Mouse (Mus musculus) cerebellum, adult 2 months (tissue): Measurements from ENCODE around the gene Kdsr. TPM values are rescaled to one million over a fixed set of nuclear protein-coding genes. Genes with fewer than 3 reads are reported as not detected.

Experiments used
- DNase-seq, 2 experiments: peaks; one replicate each; pipeline ENCODE4 v3.0.0; 2021
- H3K27ac ChIP-seq: fragments of 200-500 bp; 2 replicates; pipeline ENCODE4 v1.5.1; 2012; ENCODE audit warnings: low read length, control low read depth, inconsistent platforms; ENCODE audit not compliant: insufficient read depth
- H3K27me3 ChIP-seq: fragments of 200-500 bp; 2 replicates; pipeline ENCODE4 v1.6.1; 2012; ENCODE audit warnings: inconsistent platforms, mild to moderate bottlenecking, low read length, moderate library complexity; ENCODE audit not compliant: control insufficient read depth, insufficient read depth
- H3K4me1 ChIP-seq: fragments of 200-500 bp; 2 replicates; pipeline ENCODE4 v1.6.1; 2011; ENCODE audit warnings: low read length; ENCODE audit not compliant: control insufficient read depth, insufficient read depth
- H3K4me3 ChIP-seq: fragments of 200-500 bp; replicated peaks from 2 replicates; pipeline ENCODE3; 2011; ENCODE audit warnings: mild to moderate bottlenecking, low read depth, low read length, control low read depth; ENCODE audit not compliant: insufficient read depth
- CTCF ChIP-seq: fragments of 200-500 bp; IDR thresholded peaks from 2 replicates; pipeline ENCODE4 v1.5.1; 2011; ENCODE audit warnings: low read depth, mild to moderate bottlenecking, control low read depth, low read length, moderate library complexity, borderline replicate concordance; ENCODE audit not compliant: insufficient read depth
- POLR2A ChIP-seq: fragments of 200-500 bp; IDR thresholded peaks from 2 replicates; pipeline ENCODE4 v1.6.1; 2011; ENCODE audit warnings: low read length, control low read depth, borderline replicate concordance; ENCODE audit not compliant: insufficient read depth
- WGBS: fragments of 180-500 bp; shearing (Covaris S2); methylation state at CpG from one replicate; pipeline ENCODE4 v1.1.7; 2018; 5-methylcytosine and 5-hydroxymethylcytosine counted together
- polyA plus RNA-seq: library from polyadenylated mRNA; depleted of rRNA; stranded (reverse); fragments of >200 nt; gene quantifications from 2 replicates; pipeline ENCODE4 v1.2.3, GENCODE M21; 2012

Gene Kdsr
- polyA plus RNA-seq, 1 experiment: 18.7 TPM

DNA sequence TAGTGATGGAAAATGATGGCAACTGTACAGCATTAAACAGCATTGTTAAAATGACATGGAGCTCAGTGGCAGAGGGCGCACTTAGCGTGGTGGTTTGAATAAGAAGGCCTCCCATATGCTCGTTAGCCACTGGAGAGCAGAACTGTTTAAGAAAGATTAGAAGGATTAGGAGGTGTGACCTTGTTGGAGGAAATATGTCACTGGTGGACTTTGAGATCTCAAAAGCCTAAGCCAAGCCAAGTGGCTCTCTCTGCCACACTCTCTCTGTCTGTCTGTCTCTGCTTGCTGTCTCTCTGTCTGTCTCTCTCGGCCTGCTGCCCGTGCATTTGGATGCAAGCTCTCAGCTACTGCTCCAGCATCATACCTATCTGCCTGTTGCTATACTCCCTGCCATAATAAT is 63.1 kb downstream of the Kdsr start:
- H3K27me3 ChIP-seq: no peaks in the 10 kb centered on the region; the same call in 1 of the 2 replicates
- no peak overlapping the region for H3K27ac ChIP-seq
- H3K4me1 ChIP-seq: peaks cover 4% of the 10 kb centered on the region
- WGBS: 95% methylated on average over 5 of the region's 5 CpGs
- no peak for TF ChIP-seq CTCF
- no peak overlapping the region for H3K4me3 ChIP-seq
- DNase-seq: no peak

DNA sequence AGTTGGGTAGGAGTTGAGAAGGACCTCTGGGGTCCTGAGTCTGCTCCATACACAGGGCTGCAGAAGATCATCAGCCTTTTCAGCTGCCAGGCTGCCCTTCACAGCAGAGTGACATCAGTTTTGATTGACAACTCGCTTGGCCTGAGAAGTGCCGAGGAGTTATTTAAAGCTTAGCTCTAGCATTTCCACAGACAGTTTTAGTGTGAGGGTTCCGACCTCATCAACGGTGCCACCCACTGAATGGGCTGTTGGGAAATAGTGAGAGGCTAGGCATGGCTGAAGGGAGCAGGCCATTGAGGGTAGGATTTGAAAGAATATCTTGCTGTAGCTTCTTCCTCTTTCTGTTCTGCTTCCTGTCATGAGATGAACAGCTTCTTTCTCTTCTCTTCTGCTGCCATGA is 63.9 kb downstream of the Kdsr start:
- TF ChIP-seq POLR2A: no peak
- no peak for TF ChIP-seq CTCF

DNA sequence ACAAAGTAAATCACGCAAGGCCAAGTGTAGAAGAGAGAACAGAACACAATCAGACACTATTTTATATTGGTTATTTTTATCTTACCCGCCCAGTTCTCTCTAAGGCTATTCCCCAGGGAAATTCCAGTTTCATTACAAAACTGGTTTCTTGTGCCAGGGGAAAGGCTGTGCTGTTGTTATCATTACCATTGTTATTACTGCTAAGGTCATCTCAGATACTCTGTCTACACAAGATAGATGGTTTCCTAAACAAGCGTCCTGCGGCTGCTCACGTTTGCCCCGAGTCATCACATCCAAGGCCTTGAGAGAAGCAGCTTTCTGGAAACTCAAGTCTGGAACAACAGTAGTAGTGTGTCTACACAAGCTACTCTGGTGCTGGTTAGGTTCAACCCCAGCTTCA is 65.2 kb downstream of the Kdsr start:
- no peak overlapping the region for H3K27ac ChIP-seq

More for the DNA sequence above, 63.9 kb downstream of the Kdsr start:
- 95% methylated on average over 4 of the region's 4 CpGs for WGBS
- no peak for DNase-seq
- Histone ChIP-seq H3K27ac (no peak overlapping the region), H3K4me3 (no peak overlapping the region), H3K27me3 (no peaks in the 10 kb centered on the region; the same call in 1 of the 2 replicates), H3K4me1 (no peaks in the 10 kb centered on the region; the same call in 1 of the 2 replicates)

DNA sequence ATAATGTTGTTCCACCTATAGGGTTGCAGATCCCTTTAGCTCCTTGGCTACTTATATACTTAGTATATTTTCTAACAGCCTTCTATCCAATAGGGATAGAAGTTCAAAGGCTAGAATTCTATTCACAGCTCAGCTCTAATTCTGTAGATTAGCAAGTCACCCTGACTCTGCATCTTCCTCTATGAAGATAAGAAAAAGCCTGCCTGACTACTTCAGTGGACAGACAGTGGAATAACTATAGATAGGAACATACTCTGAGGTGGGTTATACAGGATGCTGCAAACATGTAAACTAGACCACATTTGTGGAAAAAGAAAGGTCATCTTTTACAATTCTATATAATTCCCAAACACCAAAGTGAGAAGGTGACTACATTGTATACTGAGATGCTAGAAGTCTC is 66.9 kb downstream of the Kdsr start:
- no peak for DNase-seq
- no peak overlapping the region for H3K4me3 ChIP-seq
- TF ChIP-seq POLR2A: no peak
- TF ChIP-seq CTCF: no peak
- no peaks in the 10 kb centered on the region; the same call in 1 of the 2 replicates for H3K4me1 ChIP-seq
- H3K27me3 ChIP-seq: no peaks in the 10 kb centered on the region; the same call in 1 of the 2 replicates
- no peak overlapping the region for H3K27ac ChIP-seq

More for the DNA sequence above, 65.2 kb downstream of the Kdsr start:
- Histone ChIP-seq H3K27me3 (no peaks in the 10 kb centered on the region; the same call in 1 of the 2 replicates), H3K4me1 (no peaks in the 10 kb centered on the region; the same call in 1 of the 2 replicates), H3K4me3 (no peak overlapping the region)
- TF ChIP-seq POLR2A (no peak), CTCF (no peak)
- WGBS: 95% methylated on average over 6 of the region's 6 CpGs
- no peak for DNase-seq

DNA sequence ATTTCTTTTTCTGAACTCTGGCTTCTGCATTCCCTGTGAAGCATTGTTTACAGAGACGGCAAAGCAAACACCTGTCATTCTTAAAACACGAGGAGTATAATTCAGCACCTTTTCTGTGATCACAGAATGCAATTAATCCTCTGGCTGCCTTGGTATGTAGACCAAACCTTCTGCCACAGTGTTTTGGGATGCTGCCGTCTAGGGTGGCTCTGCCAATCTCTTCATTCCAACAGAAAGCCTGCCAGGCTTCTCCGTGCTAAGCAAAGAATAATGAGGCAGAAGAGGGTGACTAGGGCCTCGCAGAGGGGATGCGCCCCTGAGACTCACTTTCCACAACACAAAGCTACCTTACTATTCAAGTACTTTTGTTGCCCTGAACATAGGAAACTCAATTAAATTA is 68.6 kb downstream of the Kdsr start:
- Histone ChIP-seq H3K27ac (no peak overlapping the region), H3K4me3 (no peak overlapping the region), H3K27me3 (no peaks in the 10 kb centered on the region; the same call in 1 of the 2 replicates), H3K4me1 (no peaks in the 10 kb centered on the region; the same call in 1 of the 2 replicates)
- peak; percentile 27 to 44 for DNase-seq
- TF ChIP-seq CTCF (no peak), POLR2A (no peak)
- WGBS: 15% methylated on average over 6 of the region's 6 CpGs

DNA sequence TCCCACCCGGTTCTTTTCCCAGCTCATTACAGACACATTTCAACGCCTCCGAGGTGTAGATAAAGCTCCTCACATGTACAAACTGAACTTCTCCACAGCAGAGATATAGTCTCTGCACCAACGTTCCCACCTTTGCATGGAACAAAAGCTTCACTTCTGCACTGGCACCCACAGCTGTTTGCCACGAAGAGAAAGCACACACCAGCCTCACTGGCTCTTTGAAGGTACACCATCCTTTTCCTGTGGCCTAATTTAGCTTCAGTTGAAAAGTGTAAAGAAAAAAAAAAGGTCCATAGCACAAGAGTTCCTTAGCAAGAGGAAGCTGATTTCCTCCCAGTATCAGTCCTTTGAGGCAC is 71.4 kb downstream of the Kdsr start:
- Histone ChIP-seq H3K4me3 (no peak overlapping the region), H3K27ac (no peak overlapping the region), H3K4me1 (no peaks in the 10 kb centered on the region; the same call in 1 of the 2 replicates), H3K27me3 (no peaks in the 10 kb centered on the region; the same call in 1 of the 2 replicates)
- 90% methylated on average over 5 of the region's 5 CpGs for WGBS
- no peak for DNase-seq
- TF ChIP-seq POLR2A: no peak
- TF ChIP-seq CTCF: no peak

DNA sequence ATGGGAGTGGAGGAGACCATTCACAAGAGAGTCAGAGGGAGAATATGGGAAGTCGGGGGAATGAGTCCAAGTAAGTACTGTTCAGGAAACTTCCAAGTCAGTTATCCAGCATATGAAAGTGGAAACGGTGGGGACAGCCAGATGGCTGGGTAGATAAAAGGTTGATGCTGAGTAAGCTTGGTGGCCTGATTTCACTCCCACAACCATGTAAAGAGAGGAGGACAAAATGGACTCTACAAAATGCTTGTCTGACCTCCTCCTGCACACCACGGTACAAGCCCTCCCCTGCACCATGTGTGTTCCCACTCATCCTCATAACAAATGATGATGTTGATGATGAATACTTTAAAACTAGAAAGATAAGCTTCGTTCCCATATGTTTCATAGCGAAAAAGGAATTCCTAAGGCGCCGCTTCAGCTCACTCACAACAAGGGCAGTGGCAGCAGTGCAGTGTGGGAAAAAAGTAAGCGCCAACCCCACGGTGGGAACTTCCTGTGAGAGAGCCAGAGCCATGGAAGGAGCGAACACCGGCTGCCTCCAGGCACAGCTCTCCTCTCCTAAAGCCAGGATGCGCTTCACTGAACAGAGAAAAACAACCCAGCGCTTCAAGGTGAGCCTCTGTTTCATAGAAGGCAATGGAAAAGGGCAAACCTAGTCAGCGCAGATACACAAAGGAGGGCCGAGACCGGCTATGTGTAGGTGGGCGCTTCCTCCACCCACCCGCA is 71.9 kb downstream of the Kdsr start:
- H3K27ac ChIP-seq: no peak overlapping the region
- WGBS: 76% methylated on average over 18 of the region's 18 CpGs
- TF ChIP-seq CTCF (no peak), POLR2A (no peak)
- no peaks in the 10 kb centered on the region for H3K27me3 ChIP-seq
- H3K4me1 ChIP-seq: no peaks in the 10 kb centered on the region; the same call in 1 of the 2 replicates
- no peak overlapping the region for H3K4me3 ChIP-seq
- no peak for DNase-seq

DNA sequence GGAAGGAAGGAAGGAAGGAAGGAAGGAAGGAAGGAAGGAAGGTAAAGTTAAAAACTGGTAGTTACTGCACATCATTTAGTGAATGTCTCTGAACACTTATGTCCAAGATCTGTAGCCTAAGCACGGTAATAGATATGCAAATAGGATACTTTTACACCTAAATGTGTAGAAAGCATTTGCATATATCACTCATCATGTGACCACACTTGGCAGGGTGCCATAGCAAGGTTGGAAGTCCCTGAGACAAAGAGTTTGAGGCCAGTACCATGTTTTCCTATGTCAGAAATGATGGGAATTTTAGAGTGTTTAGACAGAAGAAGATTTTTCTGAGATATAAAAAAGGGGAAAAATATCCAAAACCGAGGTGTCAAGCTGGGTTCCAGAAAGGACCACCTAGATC is 73.8 kb downstream of the Kdsr start:
- H3K4me3 ChIP-seq: no peak overlapping the region
- no peaks in the 10 kb centered on the region for H3K4me1 ChIP-seq
- H3K27me3 ChIP-seq: no peaks in the 10 kb centered on the region
- 68% methylated on average over 2 of the region's 2 CpGs for WGBS
- H3K27ac ChIP-seq: no peak overlapping the region
- TF ChIP-seq CTCF: no peak
- TF ChIP-seq POLR2A: no peak
- DNase-seq: no peak
